Mouse (Mus musculus) small intestine, adult 2 months (tissue): ENCODE data around the gene Ugt1a6b.

Experiments
- CTCF ChIP-seq: fragments of 200-500 bp; IDR thresholded peaks from 2 replicates; pipeline ENCODE4 v1.5.1; 2012; ENCODE audit warnings: low read depth, mild to moderate bottlenecking, control low read depth, inconsistent platforms, low read length, moderate library complexity, mixed read lengths; ENCODE audit not compliant: insufficient replicate concordance, insufficient read length; ENCODE audit errors: extremely low read depth
- POLR2A ChIP-seq: fragments of 200-500 bp; IDR thresholded peaks from 2 replicates; pipeline ENCODE4 v1.6.1; 2012; ENCODE audit warnings: low read depth, mild to moderate bottlenecking, control low read depth, inconsistent platforms, low read length, moderate library complexity

- TF ChIP-seq POLR2A (no peak), CTCF (no peak)
Observed at GRCm38 (mm10) chr1:88195687-88196086, 92.6 kb downstream of the Ugt1a6b start.
